Mouse (Mus musculus): ENCODE data around the gene Hist1h4i. TPM values are rescaled to one million over a fixed set of nuclear protein-coding genes. Genes with fewer than 3 reads are reported as not detected.
A peak's percentile ranks its signal among the peaks of the same experiment; 100 is the strongest.
"Not testable (repeated sequence)": the region's sequence is repeated elsewhere in the genome, so short reads cannot be mapped to it uniquely, and the experiment has no call there.

Hist1h4i gene
- polyA plus RNA-seq (2015; fragmentation: Nextera tagmentation; extraction: Ambion mirVana): 19.1 and 19.3 TPM in 2 replicates

- H3K9me3 ChIP-seq; H3K36me3 ChIP-seq; H3K27me3 ChIP-seq (replicated peaks): not testable (repeated sequence)
- Histone ChIP-seq H3K4me3 (replicated peaks) (peak within 1 kb of the TSS; percentile 45), H3K9ac (peak within 1 kb of the TSS; percentile 52), H3K4me2 (peak within 1 kb of the TSS; percentile 79), H3K27ac (peak within 1 kb of the TSS; percentile 96), H3K4me1 (peaks cover 15% of the 10 kb centered on the region)
- peak; percentile 64 for ATAC-seq (ENCODE audit: insufficient read depth, low FRiP score, low read depth)
- under 1% methylated on average over 27 of the region's 27 CpGs for WGBS
These were observed at the start of gene Hist1h4i for GRCm38 (mm10) chr13:22041142-22041536. Gene Hist1h4i (minus strand): TSS chr13:22041362.

GRCm38 (mm10) chr13:22084140-22084539, 43.0 kb upstream of the Hist1h4i start, which contains the start of gene Vmn1r188:
Gene Vmn1r188 (plus strand): TSS chr13:22084440.
- not testable (repeated sequence) for H3K27ac ChIP-seq; H3K4me3 ChIP-seq (replicated peaks); H3K27me3 ChIP-seq (replicated peaks); H3K9me3 ChIP-seq; H3K4me1 ChIP-seq; ATAC-seq (ENCODE audit: insufficient read depth, low FRiP score, low read depth); H3K9ac ChIP-seq; H3K4me2 ChIP-seq; H3K36me3 ChIP-seq
- WGBS: 76% methylated on average over 1 of the region's 1 CpGs

GRCm38 (mm10) chr13:22063468-22063867, 22.3 kb upstream of the Hist1h4i start:
- Histone ChIP-seq H3K9ac (no peak overlapping the region), H3K9me3 (no peaks in the 10 kb centered on the region), H3K36me3 (no peaks in the 10 kb centered on the region), H3K4me1 (no peaks in the 10 kb centered on the region), H3K4me3 (replicated peaks) (no peak overlapping the region), H3K4me2 (no peak overlapping the region), H3K27me3 (replicated peaks) (no peaks in the 10 kb centered on the region), H3K27ac (no peak overlapping the region)
- WGBS: 56% methylated on average over 1 of the region's 1 CpGs
- no peak for ATAC-seq (ENCODE audit: insufficient read depth, low FRiP score, low read depth)

- Histone ChIP-seq H3K9me3 (no peaks in the 10 kb centered on the region), H3K4me1 (no peaks in the 10 kb centered on the region), H3K36me3 (no peaks in the 10 kb centered on the region), H3K27me3 (replicated peaks) (no peaks in the 10 kb centered on the region), H3K27ac (no peak overlapping the region), H3K4me2 (no peak overlapping the region), H3K9ac (no peak overlapping the region), H3K4me3 (replicated peaks) (no peak overlapping the region)
- no peak for ATAC-seq (ENCODE audit: insufficient read depth, low FRiP score, low read depth)
- 63% methylated on average over 1 of the region's 1 CpGs for WGBS
These were observed 20.3 kb upstream of the Hist1h4i start for GRCm38 (mm10) chr13:22061422-22061821.

- no peaks in the 10 kb centered on the region for H3K4me1 ChIP-seq
- WGBS: 96% methylated on average over 1 of the region's 1 CpGs
- H3K4me3 ChIP-seq (replicated peaks): no peak overlapping the region
- ATAC-seq (ENCODE audit: insufficient read depth, low FRiP score, low read depth): no peak
- H3K9me3 ChIP-seq: no peaks in the 10 kb centered on the region
- H3K27me3 ChIP-seq (replicated peaks): no peaks in the 10 kb centered on the region
- no peak overlapping the region for H3K9ac ChIP-seq
- no peaks in the 10 kb centered on the region for H3K36me3 ChIP-seq
- no peak overlapping the region for H3K4me2 ChIP-seq
- H3K27ac ChIP-seq: no peak overlapping the region
These were observed 12.6 kb upstream of the Hist1h4i start for GRCm38 (mm10) chr13:22053754-22054153.

- H3K4me2 ChIP-seq: peak overlapping the region; percentile 68
- WGBS: 11% methylated on average over 5 of the region's 5 CpGs
- H3K27ac ChIP-seq: peak overlapping the region; percentile 87; the same call in 1 of the 2 replicates
- H3K9ac ChIP-seq: no peak overlapping the region
- H3K4me3 ChIP-seq (replicated peaks): peak overlapping the region; percentile 53
- H3K36me3 ChIP-seq: no peaks in the 10 kb centered on the region
- H3K27me3 ChIP-seq (replicated peaks): no peaks in the 10 kb centered on the region
- ATAC-seq (ENCODE audit: insufficient read depth, low FRiP score, low read depth): no peak
- H3K4me1 ChIP-seq: no peaks in the 10 kb centered on the region
- no peaks in the 10 kb centered on the region for H3K9me3 ChIP-seq
These were observed 10.3 kb upstream of the Hist1h4i start for GRCm38 (mm10) chr13:22051523-22051859.

GRCm38 (mm10) chr13:22050591-22051522, 9.7 kb upstream of the Hist1h4i start:
- Histone ChIP-seq H3K9ac (peak overlapping the region; percentile 45; the same call in 1 of the 2 replicates), H3K27ac (peak overlapping the region; percentile 87), H3K4me2 (peak overlapping the region; percentile 68), H3K36me3 (no peaks in the 10 kb centered on the region), H3K27me3 (replicated peaks) (no peaks in the 10 kb centered on the region), H3K4me3 (replicated peaks) (peak overlapping the region; percentile 53), H3K4me1 (no peaks in the 10 kb centered on the region), H3K9me3 (no peaks in the 10 kb centered on the region)
- under 1% methylated on average over 52 of the region's 52 CpGs for WGBS
- ATAC-seq (ENCODE audit: insufficient read depth, low FRiP score, low read depth): peak; percentile 95

GRCm38 (mm10) chr13:22049737-22050440, 8.7 kb upstream of the Hist1h4i start:
- H3K27ac ChIP-seq: peak overlapping the region; percentile 87

GRCm38 (mm10) chr13:22049041-22049440, 7.9 kb upstream of the Hist1h4i start:
- Histone ChIP-seq H3K27ac (no peak overlapping the region), H3K27me3 (replicated peaks) (no peaks in the 10 kb centered on the region)

More at GRCm38 (mm10) chr13:22049737-22050440, 8.7 kb upstream of the Hist1h4i start:
- Histone ChIP-seq H3K36me3 (no peaks in the 10 kb centered on the region), H3K4me2 (peak overlapping the region; percentile 68), H3K9me3 (no peaks in the 10 kb centered on the region), H3K4me3 (replicated peaks) (peak overlapping the region; percentile 53), H3K9ac (no peak overlapping the region), H3K27me3 (replicated peaks) (no peaks in the 10 kb centered on the region), H3K4me1 (no peaks in the 10 kb centered on the region)
- WGBS: 1% methylated on average over 14 of the region's 14 CpGs
- no peak for ATAC-seq (ENCODE audit: insufficient read depth, low FRiP score, low read depth)

GRCm38 (mm10) chr13:22045311-22045710, 4.1 kb upstream of the Hist1h4i start:
- no peak for ATAC-seq (ENCODE audit: insufficient read depth, low FRiP score, low read depth)
- H3K36me3 ChIP-seq: no peaks in the 10 kb centered on the region
- 45% methylated on average over 2 of the region's 2 CpGs for WGBS
- H3K9me3 ChIP-seq: no peaks in the 10 kb centered on the region
- H3K27ac ChIP-seq: no peak overlapping the region
- no peak overlapping the region for H3K4me2 ChIP-seq
- H3K27me3 ChIP-seq (replicated peaks): no peaks in the 10 kb centered on the region
- H3K4me1 ChIP-seq: peaks cover 7% of the 10 kb centered on the region; the same call in 1 of the 2 replicates
- no peak overlapping the region for H3K4me3 ChIP-seq (replicated peaks)
- H3K9ac ChIP-seq: no peak overlapping the region

More at GRCm38 (mm10) chr13:22049041-22049440, 7.9 kb upstream of the Hist1h4i start:
- Histone ChIP-seq H3K9me3 (no peaks in the 10 kb centered on the region), H3K4me3 (replicated peaks) (no peak overlapping the region), H3K4me2 (no peak overlapping the region), H3K4me1 (no peaks in the 10 kb centered on the region), H3K9ac (no peak overlapping the region), H3K36me3 (no peaks in the 10 kb centered on the region)
- WGBS: 90% methylated on average over 2 of the region's 2 CpGs
- no peak for ATAC-seq (ENCODE audit: insufficient read depth, low FRiP score, low read depth)

- Histone ChIP-seq H3K4me1 (peaks cover 8% of the 10 kb centered on the region; the same call in 1 of the 2 replicates), H3K36me3 (no peaks in the 10 kb centered on the region), H3K9ac (no peak overlapping the region), H3K27ac (peak overlapping the region; percentile 85), H3K4me3 (replicated peaks) (no peak overlapping the region), H3K4me2 (peak overlapping the region; percentile 62; the same call in 1 of the 2 replicates), H3K27me3 (replicated peaks) (no peaks in the 10 kb centered on the region), H3K9me3 (no peaks in the 10 kb centered on the region)
- no peak for ATAC-seq (ENCODE audit: insufficient read depth, low FRiP score, low read depth)
- 81% methylated on average over 6 of the region's 6 CpGs for WGBS
These were observed 3.4 kb upstream of the Hist1h4i start for GRCm38 (mm10) chr13:22044432-22045155.

Measured in stomach, embryonic 15.5 days (tissue).